Mouse (Mus musculus) liver, postnatal 0 days (tissue): ENCODE results near the gene Rbbp5.
A peak's percentile ranks its signal among the peaks of the same experiment; 100 is the strongest.

Experiments
- CTCF ChIP-seq: sonication (generic); IDR thresholded peaks from 2 replicates; pipeline ENCODE4 v1.5.1; 2016; ENCODE audit warnings: antibody characterized with exemption, low read depth
- EP300 ChIP-seq: IDR thresholded peaks from 2 replicates; pipeline ENCODE4 v1.6.1; 2016; ENCODE audit warnings: antibody characterized with exemption, low read depth, mild to moderate bottlenecking

GRCm38 (mm10) chr1:132520764-132521163 lies 43.6 kb downstream of the Rbbp5 start:
- peak; percentile 49; the same call in 1 of the 2 replicates for TF ChIP-seq CTCF
- TF ChIP-seq EP300 = no peak
